In genomic region chr8:119098261-119098660, GRCm38 (mm10) we compare ENCODE assay signal across 16 mouse cellular contexts.
DNase-seq lines count a peak whose midpoint lies in the region; ATAC-seq and TF ChIP-seq lines count a peak whose summit lies in the region.
"Had no signal": no experiment of that assay in that cellular context is flagged by ENCODE, and none has a peak within 500 bp of the region (broad histone marks: within the 10 kb centered on the region; RNA-seq: fewer than 3 reads in every experiment).

No protein-coding gene starts in this region.

- no peaks in the 10 kb centered on the region for H3K4me1 ChIP-seq in kidney, postnatal 0 days (replicated peaks; ENCODE audit: insufficient read depth, low read length)
- H3K4me1 ChIP-seq in midbrain, embryonic 16.5 days (ENCODE audit: control insufficient read depth, insufficient read depth, low read length) = peaks cover 19% of the 10 kb centered on the region
- H3K4me1 ChIP-seq in midbrain, embryonic 13.5 days (replicated peaks) = peaks cover 16% of the 10 kb centered on the region; the same call in 1 of the 2 replicates
- no peaks in the 10 kb centered on the region for H3K4me1 ChIP-seq in intestine, embryonic 16.5 days (ENCODE audit: control insufficient read depth, insufficient read depth, low read length)

- no peak overlapping the region for H3K4me3 ChIP-seq in kidney, postnatal 0 days (replicated peaks; ENCODE audit: low read depth, low read length)
- H3K4me3 ChIP-seq in midbrain, embryonic 16.5 days (ENCODE audit: low read depth, low read length) = no peak overlapping the region
- H3K4me3 ChIP-seq in midbrain, embryonic 13.5 days (replicated peaks) = no peak overlapping the region
- no peak overlapping the region for H3K4me3 ChIP-seq in intestine, embryonic 16.5 days (ENCODE audit: low read length)
- H3K4me3 ChIP-seq: forebrain, embryonic 10.5 days; midbrain, embryonic 12.5 days had no signal

- no peak overlapping the region for H3K27ac ChIP-seq in kidney, postnatal 0 days
- H3K27ac ChIP-seq in midbrain, embryonic 16.5 days (ENCODE audit: low read length) = no peak overlapping the region
- no peak overlapping the region for H3K27ac ChIP-seq in midbrain, embryonic 13.5 days
- peak overlapping the region; percentile 20; the same call in 1 of the 2 replicates for H3K27ac ChIP-seq in intestine, embryonic 16.5 days (ENCODE audit: low read length)
- H3K27ac ChIP-seq: forebrain, embryonic 10.5 days; midbrain, embryonic 12.5 days had no signal

- no peak for TF ChIP-seq CTCF in kidney, postnatal 0 days (IDR thresholded peaks at IDR 0.05; ENCODE audit: low read depth)

- peak; percentile 10 for DNase-seq in kidney, postnatal 0 days (ENCODE audit: low spot score)
- DNase-seq in kidney, postnatal 25 days = no peak
- peak; percentile 22 for DNase-seq in embryo, embryonic 11 days
- DNase-seq in cerebellum, adult 11-12 months = no peak
- DNase-seq: adrenal gland, postnatal 25 days; cerebellum, adult 11 months; heart, postnatal 36 days; liver, postnatal 0 days; thymus, postnatal 14 days had no signal

- 10% methylated on average over 6 of the region's 6 CpGs for WGBS in kidney, postnatal 0 days
- WGBS in midbrain, embryonic 16.5 days = 30% methylated on average over 6 of the region's 6 CpGs
- WGBS in midbrain, embryonic 13.5 days = 32% methylated on average over 6 of the region's 6 CpGs
- 24% methylated on average over 6 of the region's 6 CpGs for WGBS in intestine, embryonic 16.5 days

- H3K36me3 ChIP-seq in kidney, postnatal 0 days (ENCODE audit: insufficient read depth, low read length) = no peaks in the 10 kb centered on the region
- no peaks in the 10 kb centered on the region for H3K36me3 ChIP-seq in midbrain, embryonic 16.5 days (ENCODE audit: control insufficient read depth, insufficient read depth, low read length)
- no peaks in the 10 kb centered on the region for H3K36me3 ChIP-seq in midbrain, embryonic 13.5 days
- H3K36me3 ChIP-seq in intestine, embryonic 16.5 days (ENCODE audit: control insufficient read depth, insufficient read depth, low read length) = no peaks in the 10 kb centered on the region
- H3K36me3 ChIP-seq: forebrain, embryonic 10.5 days; midbrain, embryonic 12.5 days had no signal

- no peaks in the 10 kb centered on the region for H3K27me3 ChIP-seq in kidney, postnatal 0 days (ENCODE audit: insufficient read depth, low read length)
- no peaks in the 10 kb centered on the region for H3K27me3 ChIP-seq in midbrain, embryonic 16.5 days (ENCODE audit: control insufficient read depth, insufficient read depth, low read depth, low read length)
- H3K27me3 ChIP-seq in midbrain, embryonic 13.5 days = no peaks in the 10 kb centered on the region
- no peaks in the 10 kb centered on the region for H3K27me3 ChIP-seq in intestine, embryonic 16.5 days (replicated peaks; ENCODE audit: control insufficient read depth, insufficient read depth, low read length)

- no peak for ATAC-seq in kidney, postnatal 0 days (replicated peaks; ENCODE audit: low FRiP score, low read depth)
- no peak for ATAC-seq in midbrain, embryonic 16.5 days
- ATAC-seq in midbrain, embryonic 13.5 days = no peak
- ATAC-seq in intestine, embryonic 16.5 days = peak; percentile 60
- ATAC-seq: CD4-positive, CD25-positive, alpha-beta regulatory T cell, adult 4 months; inflammation-experienced regulatory T-cells, adult 6 months; liver, postnatal 0 days had no signal

- H3K4me2 ChIP-seq in kidney, postnatal 0 days (ENCODE audit: low read length) = no peak overlapping the region
- no peak overlapping the region for H3K4me2 ChIP-seq in midbrain, embryonic 16.5 days (ENCODE audit: low read length)
- no peak overlapping the region for H3K4me2 ChIP-seq in midbrain, embryonic 13.5 days (replicated peaks)
- no peak overlapping the region for H3K4me2 ChIP-seq in intestine, embryonic 16.5 days (ENCODE audit: low read depth, low read length)
- H3K4me2 ChIP-seq: midbrain, embryonic 12.5 days had no signal

- H3K9ac ChIP-seq in kidney, postnatal 0 days (ENCODE audit: low read depth, low read length) = no peak overlapping the region
- 0 out of 2 replicates have a peak overlapping the region, but pooled peaks have one; percentile 10 for H3K9ac ChIP-seq in midbrain, embryonic 16.5 days (ENCODE audit: low read depth, low read length)
- no peak overlapping the region for H3K9ac ChIP-seq in midbrain, embryonic 13.5 days (replicated peaks)
- H3K9ac ChIP-seq in intestine, embryonic 16.5 days (ENCODE audit: low read depth, low read length) = no peak overlapping the region
- H3K9ac ChIP-seq: liver, postnatal 0 days; midbrain, embryonic 12.5 days had no signal

- H3K9me3 ChIP-seq in kidney, postnatal 0 days (replicated peaks; ENCODE audit: low read length) = no peaks in the 10 kb centered on the region
- H3K9me3 ChIP-seq in midbrain, embryonic 16.5 days (replicated peaks; ENCODE audit: control insufficient read depth, low read length, poor library complexity, severe bottlenecking) = no peaks in the 10 kb centered on the region
- no peaks in the 10 kb centered on the region for H3K9me3 ChIP-seq in midbrain, embryonic 13.5 days
- no peaks in the 10 kb centered on the region for H3K9me3 ChIP-seq in intestine, embryonic 16.5 days (ENCODE audit: control insufficient read depth, low read length)
- H3K9me3 ChIP-seq: forebrain, embryonic 10.5 days; midbrain, embryonic 12.5 days had no signal

Comparison
In these comparisons a context has a peak if more than half of its experiments do, and no peak if none do; other contexts are left out.
1. DNase-seq: peak in kidney, postnatal 0 days (single experiment) and embryo, embryonic 11 days (single experiment); none in kidney, postnatal 25 days (0 of 2) and cerebellum, adult 11-12 months (single experiment).